Mouse (Mus musculus) stomach, postnatal 0 days (tissue): ENCODE data around the gene Trmt10a. TPM values are rescaled to one million over a fixed set of nuclear protein-coding genes. Genes with fewer than 3 reads are reported as not detected.

Source experiments
- ATAC-seq: fragments of 200-750 bp; cut with Nextera tagmentation; 2 replicates; pipeline ENCODE4 v1.8.0; 2017; ENCODE audit not compliant: low FRiP score, low TSS enrichment
- DNase-seq: peaks from one replicate; pipeline ENCODE4 v3.0.0-alpha.2; 2016; ENCODE audit warnings: low spot score
- H3K27ac ChIP-seq: fragments of 300-500 bp; sonication (generic); replicated peaks from 2 replicates; pipeline ENCODE4 v1.5.1; 2014; ENCODE audit warnings: mild to moderate bottlenecking, control low read depth
- H3K27me3 ChIP-seq: fragments of 300-500 bp; sonication (generic); 2 replicates; pipeline ENCODE4 v1.6.1; 2014; ENCODE audit warnings: low read length; ENCODE audit not compliant: control insufficient read depth, insufficient read depth
- H3K36me3 ChIP-seq: fragments of 300-500 bp; sonication (generic); 2 replicates; pipeline ENCODE4 v1.6.1; 2014; ENCODE audit warnings: low read length, mixed read lengths; ENCODE audit not compliant: control insufficient read depth, insufficient read depth
- H3K4me1 ChIP-seq: fragments of 300-500 bp; sonication (generic); replicated peaks from 2 replicates; pipeline ENCODE4 v1.6.1; 2014; ENCODE audit warnings: antibody characterized with exemption; ENCODE audit not compliant: control insufficient read depth, insufficient read depth
- H3K4me2 ChIP-seq: fragments of 300-500 bp; sonication (generic); replicated peaks from 2 replicates; pipeline ENCODE4 v1.6.1; 2014; ENCODE audit warnings: low read depth, mild to moderate bottlenecking, control low read depth, moderate library complexity
- H3K4me3 ChIP-seq: fragments of 300-500 bp; sonication (generic); 2 replicates; pipeline ENCODE4 v1.5.1; 2014; ENCODE audit warnings: low read depth, low read length, control low read depth
- H3K9ac ChIP-seq: fragments of 300-500 bp; sonication (generic); 2 replicates; pipeline ENCODE4 v1.6.1; 2014; ENCODE audit warnings: mild to moderate bottlenecking, low read length, control low read depth, mixed read lengths
- H3K9me3 ChIP-seq: fragments of 300-500 bp; sonication (generic); 2 replicates; pipeline ENCODE4 v1.6.1; 2016; ENCODE audit warnings: low read length; ENCODE audit not compliant: control insufficient read depth
- CTCF ChIP-seq: IDR thresholded peaks from 2 replicates; pipeline ENCODE4 v1.5.1; 2016; ENCODE audit warnings: antibody characterized with exemption, low read depth, mild to moderate bottlenecking, moderate library complexity
- EP300 ChIP-seq: optimal IDR thresholded peaks from 2 replicates; pipeline ENCODE3; 2016; ENCODE audit warnings: antibody characterized with exemption
- WGBS: fragments of 180-500 bp; shearing (Covaris S2); extraction: QIAGEN DNeasy Blood & Tissue Kit; methylation state at CpG from one replicate; pipeline ENCODE4 v1.1.7; 2014; 5-methylcytosine and 5-hydroxymethylcytosine counted together
- polyA plus RNA-seq: library from polyadenylated mRNA; unstranded; fragments of >200 nt; fragmentation: Nextera tagmentation; extraction: Ambion mirVana; gene quantifications from 2 replicates; pipeline ENCODE4 v1.2.1, GENCODE M21; 2015

The Trmt10a gene
- polyA plus RNA-seq, 1 experiment from 2014 or later, result 5.3 TPM

DNA sequence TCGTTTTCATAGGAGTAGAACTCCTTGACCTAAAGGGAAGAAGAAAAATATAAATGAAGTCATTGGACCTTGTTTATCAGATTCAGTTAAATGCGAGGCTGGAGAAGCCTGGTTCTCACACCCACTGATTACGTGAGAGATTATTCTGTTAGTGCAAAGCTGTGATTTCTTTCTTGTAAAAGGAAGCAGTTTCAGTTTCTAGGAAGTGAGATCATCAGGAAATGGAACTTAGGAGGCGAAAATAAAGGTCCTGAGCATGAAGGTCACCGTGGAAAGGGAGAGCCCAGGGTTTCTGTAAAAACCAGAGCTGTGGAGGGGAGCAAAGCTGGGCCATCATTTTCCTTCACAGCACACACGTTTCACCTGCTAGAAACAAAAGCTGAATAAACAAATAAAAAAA, 24.9 kb upstream of the Trmt10a start:
- Histone ChIP-seq H3K27me3 (no peaks in the 10 kb centered on the region), H3K4me3 (no peak overlapping the region), H3K4me2 (no peak overlapping the region), H3K36me3 (no peaks in the 10 kb centered on the region), H3K27ac (peak overlapping the region; percentile 56), H3K9me3 (no peaks in the 10 kb centered on the region), H3K4me1 (no peaks in the 10 kb centered on the region), H3K9ac (no peak overlapping the region)
- 69% methylated on average over 6 of the region's 6 CpGs for WGBS
- DNase-seq (no peak), ATAC-seq (peak; percentile 74)
- no peak for TF ChIP-seq EP300
- no peak for TF ChIP-seq CTCF

- H3K4me2 ChIP-seq, result no peak overlapping the region
- H3K4me1 ChIP-seq, result no peaks in the 10 kb centered on the region
- no peak overlapping the region for H3K4me3 ChIP-seq
- ATAC-seq (no peak), DNase-seq (no peak)
- H3K27ac ChIP-seq, result peak overlapping the region; percentile 56
- H3K9me3 ChIP-seq, result no peaks in the 10 kb centered on the region
- no peaks in the 10 kb centered on the region for H3K27me3 ChIP-seq
- TF ChIP-seq CTCF (no peak), EP300 (no peak)
- 78% methylated on average over 14 of the region's 14 CpGs for WGBS
- no peak overlapping the region for H3K9ac ChIP-seq
- no peaks in the 10 kb centered on the region for H3K36me3 ChIP-seq
Observed at GRCm38 (mm10) chr3:138118831-138119230, 24.4 kb upstream of the Trmt10a start.

DNA sequence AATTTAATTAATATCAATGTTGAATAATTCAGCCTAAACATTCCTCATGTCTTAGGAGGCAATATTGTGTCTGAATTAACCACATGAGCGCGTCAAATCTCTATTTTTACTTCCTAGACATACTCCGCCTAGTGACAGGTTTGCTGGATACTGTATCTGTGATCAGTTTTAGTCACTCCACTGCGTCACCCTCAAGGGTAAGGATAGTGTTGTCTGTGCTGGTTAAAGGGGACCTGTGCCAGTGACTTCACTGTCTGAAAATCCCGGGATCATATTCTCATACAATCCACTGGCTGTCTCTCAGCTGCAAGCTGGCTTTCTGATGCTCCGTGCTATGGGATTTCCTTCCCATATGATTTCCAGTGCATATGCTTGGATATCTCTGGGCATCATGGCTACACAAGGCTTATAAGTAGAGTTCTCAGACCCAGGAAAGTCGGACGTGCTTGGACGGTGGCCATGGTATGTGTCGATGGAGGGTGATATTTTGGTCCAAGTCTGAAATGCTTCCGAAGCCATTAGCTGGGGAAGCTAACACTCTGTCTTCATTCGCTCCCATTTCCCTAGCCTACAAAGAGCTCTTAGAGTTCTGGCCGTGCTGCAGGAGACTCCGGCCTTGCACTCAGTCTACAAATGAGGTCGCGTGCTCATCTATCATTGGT, 23.7 kb upstream of the Trmt10a start:
- Histone ChIP-seq H3K9me3 (no peaks in the 10 kb centered on the region), H3K4me2 (no peak overlapping the region), H3K9ac (no peak overlapping the region), H3K4me3 (no peak overlapping the region), H3K27me3 (no peaks in the 10 kb centered on the region), H3K4me1 (no peaks in the 10 kb centered on the region), H3K27ac (no peak overlapping the region), H3K36me3 (no peaks in the 10 kb centered on the region)
- WGBS, result 80% methylated on average over 16 of the region's 16 CpGs
- DNase-seq, result no peak
- TF ChIP-seq CTCF (no peak), EP300 (no peak)
- ATAC-seq, result no peak

GRCm38 (mm10) chr3:138121461-138121860, 21.8 kb upstream of the Trmt10a start:
- H3K27ac ChIP-seq, result no peak overlapping the region
- 86% methylated on average over 2 of the region's 2 CpGs for WGBS
- H3K9ac ChIP-seq, result no peak overlapping the region
- no peak for DNase-seq
- no peak for TF ChIP-seq CTCF
- no peak for TF ChIP-seq EP300
- no peak overlapping the region for H3K4me2 ChIP-seq
- no peak overlapping the region for H3K4me3 ChIP-seq
- no peaks in the 10 kb centered on the region for H3K27me3 ChIP-seq
- no peaks in the 10 kb centered on the region for H3K9me3 ChIP-seq
- no peaks in the 10 kb centered on the region for H3K36me3 ChIP-seq
- no peaks in the 10 kb centered on the region for H3K4me1 ChIP-seq
- no peak for ATAC-seq

DNA sequence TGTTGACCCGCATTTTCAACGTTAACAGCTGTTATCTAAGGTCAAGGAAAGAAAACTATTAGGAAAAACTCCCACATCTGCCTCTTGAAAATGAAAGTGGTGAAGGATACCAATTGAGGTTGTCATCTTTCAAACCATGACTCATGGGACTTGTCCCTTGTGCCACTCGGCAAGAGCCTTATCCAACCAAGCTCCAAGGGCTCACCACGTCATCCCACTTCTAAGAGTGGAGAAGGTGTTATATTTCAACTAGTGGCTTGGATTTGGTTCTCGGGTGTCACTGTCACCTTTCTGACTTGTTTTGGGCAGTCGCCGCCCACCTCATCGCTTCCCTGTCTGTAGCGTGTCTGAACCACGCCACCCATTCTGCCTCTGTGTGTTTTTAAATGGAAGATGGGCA, 19.4 kb upstream of the Trmt10a start:
- Histone ChIP-seq H3K36me3 (no peaks in the 10 kb centered on the region), H3K27ac (no peak overlapping the region), H3K27me3 (no peaks in the 10 kb centered on the region), H3K4me1 (no peaks in the 10 kb centered on the region), H3K4me2 (no peak overlapping the region), H3K9ac (no peak overlapping the region), H3K4me3 (no peak overlapping the region), H3K9me3 (no peaks in the 10 kb centered on the region)
- TF ChIP-seq EP300 (no peak), CTCF (no peak)
- no peak for DNase-seq
- no peak for ATAC-seq
- WGBS, result 79% methylated on average over 10 of the region's 10 CpGs

DNA sequence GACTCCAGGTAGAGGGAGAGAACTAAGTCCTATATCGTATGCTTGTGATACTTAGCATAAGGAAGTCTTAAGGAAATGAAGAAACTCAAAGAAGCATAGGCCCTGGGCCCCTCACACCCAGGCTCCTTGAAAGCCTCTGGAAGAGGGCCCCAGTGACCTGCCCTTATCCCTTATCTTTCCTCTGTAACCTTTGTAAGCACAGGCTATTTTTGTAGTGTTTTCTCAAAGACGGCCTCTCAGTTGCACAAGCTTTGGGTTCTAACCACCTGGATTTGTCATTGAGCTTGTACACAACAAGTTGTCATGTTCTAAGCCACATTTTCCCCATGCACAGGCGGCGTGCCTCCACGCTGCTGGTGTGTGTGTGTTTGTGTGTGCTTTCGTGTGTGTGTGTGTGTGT, 14.1 kb upstream of the Trmt10a start:
- no peak overlapping the region for H3K4me3 ChIP-seq
- TF ChIP-seq EP300 (no peak), CTCF (no peak)
- H3K27ac ChIP-seq, result no peak overlapping the region
- no peak for DNase-seq
- 69% methylated on average over 6 of the region's 6 CpGs for WGBS
- no peak overlapping the region for H3K9ac ChIP-seq
- no peaks in the 10 kb centered on the region for H3K9me3 ChIP-seq
- ATAC-seq, result no peak
- H3K4me1 ChIP-seq, result no peaks in the 10 kb centered on the region
- no peaks in the 10 kb centered on the region for H3K27me3 ChIP-seq
- no peaks in the 10 kb centered on the region for H3K36me3 ChIP-seq
- H3K4me2 ChIP-seq, result no peak overlapping the region
